Mouse (Mus musculus) lung, postnatal 0 days (tissue): ENCODE measurements around the gene Asgr2. TPM values are rescaled to one million over a fixed set of nuclear protein-coding genes. Genes with fewer than 3 reads are reported as not detected.
"Not testable (repeated sequence)": the region's sequence is repeated elsewhere in the genome, so short reads cannot be mapped to it uniquely, and the experiment has no call there.

Experiments used
- ATAC-seq: fragments of 200-750 bp; cut with Nextera tagmentation; 2 replicates; pipeline ENCODE4 v1.8.0; 2017; ENCODE audit warnings: moderate library complexity
- DNase-seq: peaks from one replicate; pipeline ENCODE4 v3.0.0-alpha.2; 2016; ENCODE audit warnings: low spot score
- H3K27ac ChIP-seq: fragments of 300-500 bp; sonication (generic); 2 replicates; pipeline ENCODE4 v1.5.1; 2014; ENCODE audit warnings: antibody characterized with exemption, mild to moderate bottlenecking, low read length, mixed read lengths
- H3K27me3 ChIP-seq: fragments of 300-500 bp; sonication (generic); replicated peaks from 2 replicates; pipeline ENCODE4 v1.6.1; 2014; ENCODE audit warnings: low read length, mixed read lengths; ENCODE audit not compliant: insufficient read depth
- H3K36me3 ChIP-seq: fragments of 300-500 bp; sonication (generic); 2 replicates; pipeline ENCODE4 v1.6.1; 2014; ENCODE audit warnings: low read length, mixed read lengths; ENCODE audit not compliant: insufficient read depth
- H3K4me1 ChIP-seq: fragments of 300-500 bp; sonication (generic); 2 replicates; pipeline ENCODE4 v1.6.1; 2014; ENCODE audit warnings: antibody characterized with exemption, low read depth, low read length, mixed read lengths; ENCODE audit not compliant: insufficient read depth
- H3K4me2 ChIP-seq: fragments of 300-500 bp; sonication (generic); replicated peaks from 2 replicates; pipeline ENCODE4 v1.6.1; 2014; ENCODE audit warnings: low read depth, mild to moderate bottlenecking, low read length, moderate library complexity, mixed read lengths
- H3K4me3 ChIP-seq: fragments of 300-500 bp; sonication (generic); 2 replicates; pipeline ENCODE4 v1.5.1; 2014; ENCODE audit warnings: low read depth, low read length
- H3K9ac ChIP-seq: fragments of 300-500 bp; sonication (generic); replicated peaks from 2 replicates; pipeline ENCODE4 v1.6.1; 2014; ENCODE audit warnings: low read depth, mild to moderate bottlenecking
- H3K9me3 ChIP-seq: fragments of 300-500 bp; sonication (generic); 2 replicates; pipeline ENCODE4 v1.6.1; 2016; ENCODE audit warnings: low read length, mixed read lengths
- CTCF ChIP-seq: IDR thresholded peaks from 2 replicates; pipeline ENCODE4 v1.5.1; 2016; ENCODE audit warnings: antibody characterized with exemption, mild to moderate bottlenecking
- EP300 ChIP-seq: IDR thresholded peaks from 2 replicates; pipeline ENCODE4 v1.6.1; 2016; ENCODE audit warnings: antibody characterized with exemption, mild to moderate bottlenecking, control low read depth
- WGBS: fragments of 180-500 bp; shearing (Covaris S2); extraction: QIAGEN DNeasy Blood & Tissue Kit; methylation state at CpG from one replicate; pipeline ENCODE4 v1.1.7; 2014; 5-methylcytosine and 5-hydroxymethylcytosine counted together
- polyA plus RNA-seq: library from polyadenylated mRNA; unstranded; fragments of >200 nt; fragmentation: Nextera tagmentation; extraction: Ambion mirVana; gene quantifications from 2 replicates; pipeline ENCODE4 v1.2.1, GENCODE M21; 2015

Gene Asgr2
- polyA plus RNA-seq, 1 experiment from 2014 or later = not detected

DNA sequence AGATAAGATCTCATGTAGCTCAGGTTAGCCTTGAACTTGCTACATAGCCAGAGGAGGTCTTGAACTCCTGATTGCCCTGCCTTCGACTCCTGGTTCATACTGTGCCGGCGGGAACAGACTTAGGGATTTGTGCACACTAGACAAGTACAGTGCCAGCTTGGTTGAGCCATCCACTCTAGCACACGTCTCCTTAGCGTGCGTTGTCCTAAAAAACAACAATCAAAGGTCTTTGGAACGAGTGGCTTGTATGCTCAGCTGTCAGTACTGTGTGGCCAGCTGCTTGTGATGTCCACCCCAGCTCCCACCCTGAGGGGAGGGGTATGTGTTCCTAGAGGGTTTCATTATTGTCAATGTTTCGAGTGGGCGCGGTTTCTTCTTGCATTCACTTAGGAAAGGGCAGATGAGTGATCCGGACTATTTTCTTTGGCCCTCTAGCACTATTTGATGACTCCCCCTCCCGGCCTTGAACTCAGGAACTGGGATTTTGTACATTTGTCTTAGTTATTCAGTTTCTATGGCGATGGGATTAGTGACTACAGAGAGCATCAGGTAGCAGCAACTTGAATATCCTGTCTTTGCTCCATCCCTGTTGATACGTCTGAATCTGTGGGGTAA is 11.4 kb downstream of the Asgr2 start:
- 70% methylated on average over 14 of the region's 14 CpGs for WGBS
- H3K4me1 ChIP-seq = no peaks in the 10 kb centered on the region
- ATAC-seq (no peak), DNase-seq (no peak)
- no peak overlapping the region for H3K27ac ChIP-seq
- no peaks in the 10 kb centered on the region for H3K36me3 ChIP-seq
- H3K4me2 ChIP-seq = no peak overlapping the region
- no peak overlapping the region for H3K9ac ChIP-seq
- H3K4me3 ChIP-seq = no peak overlapping the region
- H3K27me3 ChIP-seq = no peaks in the 10 kb centered on the region
- no peak for TF ChIP-seq CTCF
- no peak for TF ChIP-seq EP300
- H3K9me3 ChIP-seq = no peaks in the 10 kb centered on the region

DNA sequence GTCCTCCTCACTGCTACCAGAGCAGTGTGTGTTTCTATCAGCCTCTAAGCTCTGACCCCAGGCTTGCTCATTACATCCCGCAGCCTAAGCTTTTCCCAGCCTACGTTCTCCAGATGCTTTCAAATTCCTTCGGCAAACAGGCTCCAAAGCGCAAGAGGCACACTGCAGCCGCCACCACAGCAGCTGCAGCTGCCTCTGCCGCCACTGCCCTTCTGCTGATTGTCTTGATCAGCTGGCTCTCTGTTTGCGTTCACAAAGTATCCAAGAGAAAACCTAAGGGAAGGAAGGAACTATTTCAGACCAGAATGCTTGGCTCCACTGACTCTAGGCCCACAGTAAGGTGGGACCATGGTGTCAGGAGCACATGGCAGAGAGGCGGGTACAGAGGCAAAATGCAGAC is 14.6 kb downstream of the Asgr2 start:
- Histone ChIP-seq H3K36me3 (no peaks in the 10 kb centered on the region), H3K4me3 (no peak overlapping the region), H3K9ac (no peak overlapping the region), H3K4me1 (no peaks in the 10 kb centered on the region), H3K27ac (no peak overlapping the region), H3K27me3 (no peaks in the 10 kb centered on the region), H3K9me3 (no peaks in the 10 kb centered on the region), H3K4me2 (no peak overlapping the region)
- DNase-seq = no peak
- ATAC-seq = no peak
- WGBS = 52% methylated on average over 8 of the region's 8 CpGs
- TF ChIP-seq EP300 (no peak), CTCF (no peak)

DNA sequence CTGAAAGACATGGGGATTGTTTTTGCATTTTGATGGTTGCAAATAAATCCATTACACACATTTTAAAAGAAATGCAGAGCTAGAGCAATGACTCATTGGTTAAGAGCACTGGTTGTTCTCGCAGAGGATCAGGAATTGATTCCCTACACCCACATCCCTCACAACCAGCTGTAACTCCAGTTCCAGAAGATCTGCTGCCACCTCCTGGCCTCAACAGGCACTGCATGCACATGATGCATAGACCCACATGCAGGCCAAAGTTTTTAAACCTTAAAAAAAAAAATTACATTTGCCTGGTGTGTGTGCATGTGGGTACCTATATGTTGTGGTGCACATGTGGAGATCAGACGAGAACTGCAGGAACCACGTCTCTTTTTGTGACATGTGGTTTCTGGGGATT is 17.7 kb downstream of the Asgr2 start:
- H3K9me3 ChIP-seq = no peaks in the 10 kb centered on the region
- ATAC-seq (no peak), DNase-seq (peak; percentile 19)
- H3K4me2 ChIP-seq = no peak overlapping the region
- no peaks in the 10 kb centered on the region for H3K36me3 ChIP-seq
- H3K9ac ChIP-seq = no peak overlapping the region
- WGBS = 68% methylated on average over 3 of the region's 3 CpGs
- H3K4me1 ChIP-seq = no peaks in the 10 kb centered on the region
- no peak overlapping the region for H3K27ac ChIP-seq
- H3K4me3 ChIP-seq = no peak overlapping the region
- H3K27me3 ChIP-seq = no peaks in the 10 kb centered on the region
- TF ChIP-seq EP300 = no peak
- peak; percentile 78 for TF ChIP-seq CTCF

DNA sequence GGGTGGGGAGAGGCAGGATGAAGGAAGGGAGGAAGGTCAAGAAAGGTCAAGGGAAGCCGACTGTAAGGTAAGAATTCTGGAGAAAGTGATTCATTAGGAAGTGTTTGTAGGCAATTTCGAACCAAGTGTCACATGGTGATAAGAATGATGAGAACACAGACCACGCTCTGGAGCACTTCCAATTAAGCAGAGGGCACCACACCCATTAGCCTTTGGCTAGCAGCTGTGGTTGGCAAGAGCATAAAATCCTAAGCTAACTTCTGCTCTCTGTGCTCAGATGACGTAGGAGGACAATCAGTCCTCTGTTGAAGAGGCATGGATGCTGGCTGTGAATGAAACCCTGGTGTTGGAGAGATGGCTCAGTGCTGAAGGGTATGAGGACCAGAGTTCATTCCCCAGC is 22.1 kb downstream of the Asgr2 start:
- H3K4me3 ChIP-seq = no peak overlapping the region
- H3K9me3 ChIP-seq = no peaks in the 10 kb centered on the region
- no peak overlapping the region for H3K4me2 ChIP-seq
- H3K4me1 ChIP-seq = no peaks in the 10 kb centered on the region
- no peaks in the 10 kb centered on the region for H3K27me3 ChIP-seq
- no peaks in the 10 kb centered on the region for H3K36me3 ChIP-seq
- no peak overlapping the region for H3K27ac ChIP-seq
- no peak overlapping the region for H3K9ac ChIP-seq
- ATAC-seq (no peak), DNase-seq (no peak)
- no peak for TF ChIP-seq CTCF
- no peak for TF ChIP-seq EP300
- 36% methylated on average over 4 of the region's 4 CpGs for WGBS

DNA sequence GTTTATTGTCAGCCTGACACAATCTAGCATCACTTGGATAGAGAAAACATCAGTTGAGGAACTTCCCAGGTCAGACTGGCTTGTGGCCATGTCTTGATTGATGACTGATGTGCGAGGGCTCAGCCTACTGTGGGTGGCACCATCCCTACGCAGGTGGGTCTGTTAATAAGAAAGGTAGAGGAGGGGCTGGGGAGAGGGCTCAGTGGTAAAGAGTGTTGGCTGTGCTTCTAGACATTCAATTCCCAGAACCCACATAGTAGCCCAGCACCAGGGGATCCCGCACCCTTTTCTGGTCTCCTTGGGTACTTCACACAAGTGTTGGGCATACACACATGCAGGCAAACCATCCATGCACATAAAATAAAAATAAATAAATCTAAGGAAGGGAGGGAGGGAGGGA is 23.5 kb downstream of the Asgr2 start:
- no peak overlapping the region for H3K27ac ChIP-seq
- ATAC-seq (no peak), DNase-seq (no peak)
- TF ChIP-seq CTCF = no peak
- no peak for TF ChIP-seq EP300
- H3K9me3 ChIP-seq = no peaks in the 10 kb centered on the region
- no peak overlapping the region for H3K4me3 ChIP-seq
- H3K27me3 ChIP-seq = no peaks in the 10 kb centered on the region
- no peaks in the 10 kb centered on the region for H3K36me3 ChIP-seq
- no peaks in the 10 kb centered on the region for H3K4me1 ChIP-seq
- H3K4me2 ChIP-seq = no peak overlapping the region
- no peak overlapping the region for H3K9ac ChIP-seq
- 85% methylated on average over 3 of the region's 3 CpGs for WGBS

DNA sequence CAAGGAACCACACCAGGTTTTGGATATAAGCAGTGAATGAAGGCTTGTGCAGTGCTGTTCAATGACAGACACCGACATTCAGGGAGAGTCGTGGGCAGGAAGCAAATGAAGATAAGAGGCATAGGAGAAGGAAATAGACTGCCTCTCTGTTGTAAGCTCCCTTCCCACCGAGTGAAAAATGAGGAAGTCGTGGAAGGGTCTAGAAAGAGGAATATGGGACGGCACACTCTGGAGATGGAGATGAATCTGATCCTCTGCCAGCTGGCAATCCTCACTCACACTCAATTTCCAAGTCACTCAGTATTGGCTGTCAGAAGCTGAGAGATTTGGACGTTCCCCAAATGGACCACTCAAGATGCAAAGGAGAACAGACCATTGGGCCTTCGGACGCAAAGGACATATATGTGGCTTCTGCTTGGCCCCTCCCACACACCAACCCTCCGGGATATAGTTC is 37.5 kb downstream of the Asgr2 start, which contains the start of gene Mgl2:
Gene Mgl2, plus strand, starts transcription at position 404 of the 454 bp plus-strand sequence.
- H3K27me3 ChIP-seq = no peaks in the 10 kb centered on the region
- no peak within 1 kb of the TSS for H3K4me3 ChIP-seq
- 0 out of 2 replicates have a peak, but pooled peaks cover 3% of the 10 kb centered on the region for H3K4me1 ChIP-seq
- no peaks in the 10 kb centered on the region for H3K9me3 ChIP-seq
- no peak within 1 kb of the TSS for H3K9ac ChIP-seq
- TF ChIP-seq EP300 = no peak
- TF ChIP-seq CTCF = no peak
- ATAC-seq = peak; percentile 48; the same call in 1 of the 2 replicates
- no peak within 1 kb of the TSS for H3K4me2 ChIP-seq
- H3K36me3 ChIP-seq = no peaks in the 10 kb centered on the region
- WGBS = 25% methylated on average over 9 of the region's 9 CpGs
- no peak within 1 kb of the TSS for H3K27ac ChIP-seq
- peak; percentile 64 for DNase-seq

DNA sequence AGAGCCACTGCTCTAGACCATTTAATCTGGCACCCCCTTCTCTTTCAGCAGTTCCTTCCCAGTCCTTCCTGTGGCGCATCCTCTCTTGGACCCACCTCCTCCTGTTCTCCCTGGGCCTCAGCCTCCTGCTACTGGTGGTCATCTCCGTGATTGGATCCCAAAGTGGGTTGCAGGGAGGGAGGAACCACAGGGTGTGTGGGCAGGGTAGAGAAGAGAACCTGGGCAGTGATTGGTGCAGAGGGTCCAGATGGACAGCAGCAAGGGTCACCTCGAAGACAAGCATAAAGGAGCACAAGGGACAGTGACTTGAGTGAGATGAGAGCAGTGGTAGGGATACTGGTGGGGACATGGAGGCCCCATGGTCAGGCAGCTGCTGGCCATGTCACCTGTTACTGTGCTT is 42.6 kb downstream of the Asgr2 start:
- not testable (repeated sequence) for H3K9me3 ChIP-seq, DNase-seq, H3K36me3 ChIP-seq, H3K27me3 ChIP-seq, H3K4me3 ChIP-seq, H3K9ac ChIP-seq, H3K27ac ChIP-seq, H3K4me1 ChIP-seq, H3K4me2 ChIP-seq, ATAC-seq
- 71% methylated on average over 3 of the region's 3 CpGs for WGBS

DNA sequence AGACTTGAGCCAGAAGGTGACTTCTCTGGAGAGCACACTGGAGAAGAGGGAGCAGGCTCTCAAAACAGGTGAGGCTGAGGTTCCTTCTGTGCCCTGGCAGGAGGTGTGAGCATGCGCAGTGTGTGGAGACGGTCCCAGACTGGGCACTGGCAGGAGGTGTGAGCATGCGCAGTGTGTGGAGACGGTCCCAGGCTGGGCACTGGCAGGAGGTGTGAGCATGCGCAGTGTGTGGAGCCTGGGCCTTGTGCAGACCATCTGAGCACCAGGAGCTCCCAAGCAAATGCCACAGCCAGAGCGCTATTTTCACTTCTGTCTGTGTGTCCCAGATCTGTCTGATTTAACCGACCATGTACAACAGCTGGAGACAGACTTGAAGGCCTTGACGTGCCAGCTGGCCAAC is 43.5 kb downstream of the Asgr2 start:
- not testable (repeated sequence) for DNase-seq, H3K27ac ChIP-seq, ATAC-seq, H3K9me3 ChIP-seq, H3K27me3 ChIP-seq, H3K9ac ChIP-seq, H3K4me1 ChIP-seq, H3K4me2 ChIP-seq, H3K4me3 ChIP-seq, H3K36me3 ChIP-seq
- WGBS = 78% methylated on average over 8 of the region's 8 CpGs
